Mouse (Mus musculus) MEL (cell line): ENCODE measurements around the gene Tnip2. TPM values are rescaled to one million over a fixed set of nuclear protein-coding genes. Genes with fewer than 3 reads are reported as not detected.

Experiments
- DNase-seq: peaks from one replicate; pipeline ENCODE4 v3.0.0; 2011; ENCODE audit warnings: low read depth, low spot score
- H3K27ac ChIP-seq: 2 replicates; pipeline ENCODE4 v1.5.1; 2012; ENCODE audit warnings: low read depth, mild to moderate bottlenecking, control low read depth, low read length, moderate library complexity; ENCODE audit not compliant: control insufficient read depth
- H3K27me3 ChIP-seq, 2 experiments: fragments of 150-350 bp in 1 of 2; sonication (generic) in 1 of 2; 2 replicates each; pipeline ENCODE4 v1.6.1; 2012; ENCODE audit warnings: low read length in 2 of 2, mild to moderate bottlenecking in 2 of 2, improper control_type of control experiment in 1 of 2, moderate library complexity in 1 of 2; ENCODE audit not compliant: insufficient read depth in 2 of 2, control insufficient read depth in 1 of 2
- H3K36me3 ChIP-seq, 2 experiments: 2 replicates each; pipeline ENCODE4 v1.6.1; 2012 to 2014; ENCODE audit warnings: low read length in 2 of 2, improper control_type of control experiment in 1 of 2, inconsistent platforms in 1 of 2, mild to moderate bottlenecking in 1 of 2; ENCODE audit not compliant: insufficient read depth in 2 of 2, control insufficient read depth in 1 of 2
- H3K4me1 ChIP-seq, 2 experiments: fragments of 150-350 bp in 1 of 2; sonication (generic) in 1 of 2; 2 replicates each; pipeline ENCODE4 v1.6.1; 2012; ENCODE audit warnings: low read length in 2 of 2, improper control_type of control experiment in 1 of 2, mild to moderate bottlenecking in 1 of 2; ENCODE audit not compliant: insufficient read depth in 2 of 2, control insufficient read depth in 1 of 2
- H3K4me3 ChIP-seq, 2 experiments: fragments of 150-350 bp in 1 of 2; sonication (generic) in 1 of 2; 2 replicates each; pipeline ENCODE4 v1.5.1; 2012; ENCODE audit warnings: low read depth in 2 of 2, low read length in 2 of 2, mild to moderate bottlenecking in 2 of 2, moderate library complexity in 2 of 2, control low read depth in 1 of 2, improper control_type of control experiment in 1 of 2; ENCODE audit not compliant: control insufficient read depth in 1 of 2, insufficient read depth in 1 of 2
- H3K79me2 ChIP-seq: 2 replicates; pipeline ENCODE4 v1.6.1; 2012; ENCODE audit warnings: mild to moderate bottlenecking, low read length, moderate library complexity; ENCODE audit not compliant: control insufficient read depth, poor library complexity, insufficient read depth
- H3K9ac ChIP-seq: 2 replicates; pipeline ENCODE4 v1.6.1; 2012; ENCODE audit warnings: low read depth, mild to moderate bottlenecking, control low read depth, low read length, moderate library complexity; ENCODE audit not compliant: control insufficient read depth, poor library complexity, severe bottlenecking
- H3K9me3 ChIP-seq: fragments of 150-350 bp; sonication (generic); replicated peaks from 2 replicates; pipeline ENCODE4 v1.6.1; 2012; ENCODE audit warnings: mild to moderate bottlenecking, low read length, improper control_type of control experiment, moderate library complexity; ENCODE audit not compliant: insufficient read depth
- CTCF ChIP-seq, 3 experiments: IDR thresholded peaks in 2 of 3; conservative IDR thresholded peaks in 1 of 3; 2 replicates each; pipeline ENCODE4 v1.5.1; 2011 to 2012; ENCODE audit warnings: low read length in 3 of 3, low read depth in 2 of 3, mild to moderate bottlenecking in 2 of 3, improper control_type of control experiment in 1 of 3, inconsistent platforms in 1 of 3, mixed read lengths in 1 of 3, moderate library complexity in 1 of 3; ENCODE audit not compliant: control insufficient read depth in 1 of 3, insufficient read depth in 1 of 3, poor library complexity in 1 of 3, severe bottlenecking in 1 of 3
- ELF1 ChIP-seq: IDR thresholded peaks from 2 replicates; pipeline ENCODE4 v1.6.1; 2014; ENCODE audit warnings: low read depth, mild to moderate bottlenecking, inconsistent platforms, low read length, improper control_type of control experiment, moderate library complexity
- EP300 ChIP-seq, 2 experiments: IDR thresholded peaks; 2 replicates each; pipeline ENCODE4 v1.6.1; 2011; ENCODE audit warnings: improper control_type of control experiment in 2 of 2, low read length in 2 of 2, low read depth in 1 of 2, mild to moderate bottlenecking in 1 of 2
- ETS1 ChIP-seq: IDR thresholded peaks from 2 replicates; pipeline ENCODE4 v1.6.1; 2012; ENCODE audit warnings: low read depth, mild to moderate bottlenecking, inconsistent platforms, low read length, improper control_type of control experiment, moderate library complexity
- HCFC1 ChIP-seq: IDR thresholded peaks from 2 replicates; pipeline ENCODE4 v1.6.1; 2012; ENCODE audit warnings: low read depth, mild to moderate bottlenecking, inconsistent platforms, low read length, improper control_type of control experiment, moderate library complexity
- JUND ChIP-seq: IDR thresholded peaks from 2 replicates; pipeline ENCODE4 v1.6.1; 2011; ENCODE audit warnings: low read depth, mild to moderate bottlenecking, improper control_type of control experiment, low read length
- MAZ ChIP-seq: IDR thresholded peaks from 2 replicates; pipeline ENCODE4 v1.6.1; 2012; ENCODE audit warnings: low read depth, mild to moderate bottlenecking, inconsistent platforms, low read length, improper control_type of control experiment
- MEF2A ChIP-seq: IDR thresholded peaks from 2 replicates; pipeline ENCODE4 v1.6.1; 2014; ENCODE audit warnings: low read depth, mild to moderate bottlenecking, inconsistent platforms, low read length, improper control_type of control experiment; ENCODE audit not compliant: poor library complexity, insufficient replicate concordance, severe bottlenecking; ENCODE audit errors: extremely low read depth
- MYB ChIP-seq: IDR thresholded peaks from 2 replicates; pipeline ENCODE4 v1.6.1; 2011; ENCODE audit warnings: mild to moderate bottlenecking, low read depth, low read length, improper control_type of control experiment
- NELFE ChIP-seq: IDR thresholded peaks from 2 replicates; pipeline ENCODE4 v1.6.1; 2011; ENCODE audit warnings: low read depth, low read length, improper control_type of control experiment
- NRF1 ChIP-seq: IDR thresholded peaks from 2 replicates; pipeline ENCODE4 v1.6.1; 2014; ENCODE audit warnings: low read depth, mild to moderate bottlenecking, inconsistent platforms, low read length, improper control_type of control experiment, moderate library complexity; ENCODE audit not compliant: poor library complexity, insufficient read depth, severe bottlenecking
- POLR2A ChIP-seq, 2 experiments: IDR thresholded peaks; 2 replicates each; pipeline ENCODE4 v1.6.1; 2011 to 2012; ENCODE audit warnings: low read length in 2 of 2, mild to moderate bottlenecking in 2 of 2, control low read depth in 1 of 2, improper control_type of control experiment in 1 of 2, low read depth in 1 of 2, moderate library complexity in 1 of 2; ENCODE audit not compliant: control insufficient read depth in 1 of 2, insufficient read depth in 1 of 2, poor library complexity in 1 of 2
- RAD21 ChIP-seq: IDR thresholded peaks from 2 replicates; pipeline ENCODE4 v1.6.1; 2011; ENCODE audit warnings: mild to moderate bottlenecking, low read depth, low read length, improper control_type of control experiment
- SMC3 ChIP-seq: IDR thresholded peaks from 2 replicates; pipeline ENCODE4 v1.6.1; 2011; ENCODE audit warnings: low read depth, low read length, improper control_type of control experiment
- TBP ChIP-seq: IDR thresholded peaks from 2 replicates; pipeline ENCODE4 v1.8.0; 2011; ENCODE audit warnings: low read depth, low read length, improper control_type of control experiment
- USF1 ChIP-seq: IDR thresholded peaks from 2 replicates; pipeline ENCODE4 v1.6.1; 2014; ENCODE audit warnings: low read depth, mild to moderate bottlenecking, inconsistent platforms, low read length, improper control_type of control experiment, moderate library complexity
- ZC3H11A ChIP-seq: IDR thresholded peaks from 2 replicates; pipeline ENCODE4 v1.6.1; 2012; ENCODE audit warnings: low read depth, mild to moderate bottlenecking, inconsistent platforms, low read length, improper control_type of control experiment
- ZMIZ1 ChIP-seq: IDR thresholded peaks from 2 replicates; pipeline ENCODE4 v1.6.1; 2012; ENCODE audit warnings: low read depth, mild to moderate bottlenecking, inconsistent platforms, low read length, improper control_type of control experiment, moderate library complexity
- polyA plus RNA-seq, 2 experiments: library from polyadenylated mRNA; stranded (reverse) in 1 of 2; unstranded in 1 of 2; fragments of >175 nt in 1 of 2; fragments of >200 nt in 1 of 2; gene quantifications; 2 replicates each; pipeline versions ENCODE4 v1.2.1 to v1.2.4; 2012; ENCODE audit warnings: low replicate concordance in 2 of 2, low read depth in 1 of 2; ENCODE audit not compliant: insufficient read length in 2 of 2, insufficient read depth in 1 of 2, missing spikeins in 1 of 2
- total RNA-seq: library from RNA; depleted of rRNA; stranded (reverse); fragments of 300-350 nt; gene quantifications from 2 replicates; pipeline ENCODE4 v1.2.3, GENCODE M21; 2012

The Tnip2 gene
- total and polyA plus RNA-seq, 3 experiments = 27.0 to 89.4 (median 30.6) TPM

GRCm38 (mm10) chr5:34525663-34526476 is 12.1 kb upstream of the Tnip2 start, which contains the start of gene Sh3bp2 (continued):
- TF ChIP-seq TBP (peak; percentile 54; the same call in 1 of the 2 replicates), MAZ (peak; percentile 60; the same call in 1 of the 2 replicates), NELFE (peak; percentile 82), NRF1 (peak; percentile 63), HCFC1 (no peak; the same call in 1 of the 2 replicates), POLR2A (IDR thresholded peaks at IDR 0.05; ENCODE audit: control insufficient read depth in 1 of 2, insufficient read depth in 1 of 2, low read depth in 1 of 2, low read length in 2 of 2, poor library complexity in 1 of 2) (peak; percentile 60 to 87; a peak in 3 of 4 replicates), EP300 (IDR thresholded peaks at IDR 0.05; ENCODE audit: low read depth in 1 of 2, low read length in 2 of 2) (peak; percentile 16 to 46; a peak in 1 of 4 replicates), ZMIZ1 (peak; percentile 63; the same call in 1 of the 2 replicates)

- H3K9ac ChIP-seq = no peak overlapping the region
- no peaks in the 10 kb centered on the region for H3K27me3 ChIP-seq
- TF ChIP-seq SMC3 (no peak), MEF2A (no peak), MYB (no peak), HCFC1 (no peak), USF1 (no peak)
- no peak overlapping the region for H3K27ac ChIP-seq
- H3K79me2 ChIP-seq = peaks cover 2% of the 10 kb centered on the region
- peaks cover 11 to 25% of the 10 kb centered on the region in 2 experiments for H3K4me1 ChIP-seq
- DNase-seq = no peak
- no peaks in the 10 kb centered on the region for H3K9me3 ChIP-seq
- peaks cover 0 to 16% of the 10 kb centered on the region in 2 experiments; a peak in 2 of 4 replicates for H3K36me3 ChIP-seq
- H3K4me3 ChIP-seq = no peak overlapping the region
These were observed 10.7 kb upstream of the Tnip2 start for GRCm38 (mm10) chr5:34524511-34524910.

GRCm38 (mm10) chr5:34523958-34524485 is 10.2 kb upstream of the Tnip2 start:
- H3K9me3 ChIP-seq = no peaks in the 10 kb centered on the region
- peaks cover 2% of the 10 kb centered on the region for H3K79me2 ChIP-seq
- no peak overlapping the region for H3K4me3 ChIP-seq
- H3K27me3 ChIP-seq = no peaks in the 10 kb centered on the region
- H3K27ac ChIP-seq = no peak overlapping the region
- DNase-seq = peak; percentile 51
- H3K9ac ChIP-seq = no peak overlapping the region
- H3K36me3 ChIP-seq = peaks cover 0 to 16% of the 10 kb centered on the region in 2 experiments; a peak in 2 of 4 replicates
- peak; percentile 66 for TF ChIP-seq RAD21
- peak; percentile 48 for TF ChIP-seq SMC3
- TF ChIP-seq ZC3H11A = peak; percentile 34; the same call in 1 of the 2 replicates
- TF ChIP-seq JUND = no peak
- TF ChIP-seq ETS1 = no peak
- TF ChIP-seq ELF1 = no peak
- TF ChIP-seq CTCF (IDR thresholded peaks at IDR 0.05 in 2 of 3, conservative IDR thresholded peaks at IDR 0.05 in 1 of 3; ENCODE audit: control insufficient read depth in 1 of 3, insufficient read depth in 1 of 3, low read depth in 2 of 3, low read length in 3 of 3, poor library complexity in 1 of 3, severe bottlenecking in 1 of 3) = peak; percentile 23 to 58 (median 41); a peak in 3 of 6 replicates
- peaks cover 11 to 25% of the 10 kb centered on the region in 2 experiments for H3K4me1 ChIP-seq
